Mouse (Mus musculus): Measurements from ENCODE around the gene Pknox2.

Gene Pknox2

DNA sequence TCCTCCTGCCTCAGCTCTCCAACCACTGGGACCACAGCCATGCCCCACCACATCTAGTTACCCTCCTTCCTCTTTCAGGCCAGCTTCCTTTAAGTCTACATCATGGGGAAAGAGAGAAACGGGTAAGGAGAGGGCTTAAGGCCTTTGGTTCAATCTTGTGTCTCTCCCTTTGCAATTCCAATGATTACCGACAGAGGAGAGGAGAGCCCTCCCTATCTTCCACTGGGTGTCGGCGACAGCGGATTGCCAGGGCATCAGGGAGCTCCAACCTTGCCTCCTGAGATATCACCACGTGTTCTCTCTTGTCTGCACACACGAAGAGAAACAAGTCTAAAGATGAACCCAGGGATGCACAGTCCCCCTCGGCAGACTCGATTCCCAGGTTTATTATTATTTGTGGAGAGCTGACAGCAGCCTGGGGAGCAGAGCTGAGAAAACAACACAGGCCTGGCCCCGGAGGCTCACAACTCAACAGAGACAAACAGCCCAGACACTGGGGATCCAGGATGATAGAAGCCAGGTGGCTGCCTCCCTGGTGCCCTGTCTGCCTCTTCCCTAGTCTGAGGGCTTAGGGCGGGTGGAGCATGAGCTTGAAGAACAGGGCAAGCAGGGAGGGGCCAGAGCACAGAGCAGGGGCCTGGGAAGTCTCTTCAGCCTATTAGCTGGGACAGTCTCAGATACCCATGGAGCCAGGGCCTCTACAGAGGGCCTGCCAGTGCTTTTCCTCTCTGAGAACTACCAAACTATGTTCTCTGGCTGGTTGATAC, 170.4 kb downstream of the Pknox2 start:
- no peak for DNase-seq (ENCODE audit: low spot score)

GRCm38 (mm10) chr9:36973486-36974227, 173.6 kb downstream of the Pknox2 start:
- DNase-seq (ENCODE audit: low spot score): no peak

- DNase-seq (ENCODE audit: low spot score): no peak
These were observed 175.1 kb downstream of the Pknox2 start for GRCm38 (mm10) chr9:36972089-36972488.

DNA sequence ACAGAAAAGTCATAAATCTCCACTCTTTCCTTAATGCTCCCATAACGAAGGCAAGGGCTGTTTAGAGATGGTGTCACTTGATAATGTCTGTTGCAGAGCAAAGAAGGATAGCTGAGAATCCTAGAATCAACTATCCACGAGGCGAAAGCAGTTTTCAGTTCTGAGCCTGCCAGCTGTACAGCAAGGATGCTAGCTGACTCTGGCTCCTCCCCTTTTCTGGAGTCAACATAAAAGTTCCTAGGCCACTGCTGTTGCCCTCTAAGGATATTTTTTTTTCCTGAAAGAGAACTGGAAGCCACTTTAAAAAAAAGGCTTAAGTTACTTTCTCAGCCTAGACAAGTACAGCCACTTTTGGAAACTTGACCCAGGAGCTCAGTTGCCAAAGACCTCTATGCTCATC, 176.1 kb downstream of the Pknox2 start:
- DNase-seq (ENCODE audit: low spot score): no peak

GRCm38 (mm10) chr9:36970651-36971050, 176.6 kb downstream of the Pknox2 start:
- DNase-seq (ENCODE audit: low spot score): peak; percentile 35

DNA sequence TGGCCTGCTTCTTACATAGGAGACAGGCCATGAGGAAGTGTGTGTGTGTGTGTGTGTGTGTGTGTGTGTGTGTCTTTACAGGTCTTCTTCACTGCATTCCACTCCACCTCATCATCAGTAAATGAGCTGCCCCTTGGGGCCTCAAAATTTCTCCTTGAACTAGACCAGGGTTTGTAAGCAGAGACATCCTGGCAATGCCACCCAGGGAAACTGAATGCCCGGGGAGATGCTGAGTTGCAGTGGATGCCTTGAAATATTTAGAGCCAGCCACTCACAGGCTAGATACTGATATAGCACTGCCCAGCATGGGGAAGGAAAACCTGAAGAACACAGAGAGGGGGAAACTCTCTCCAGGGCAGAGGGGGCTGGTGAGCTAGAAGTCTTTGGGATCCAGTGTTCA, 178.1 kb downstream of the Pknox2 start:
- no peak for DNase-seq (ENCODE audit: low spot score)

DNA sequence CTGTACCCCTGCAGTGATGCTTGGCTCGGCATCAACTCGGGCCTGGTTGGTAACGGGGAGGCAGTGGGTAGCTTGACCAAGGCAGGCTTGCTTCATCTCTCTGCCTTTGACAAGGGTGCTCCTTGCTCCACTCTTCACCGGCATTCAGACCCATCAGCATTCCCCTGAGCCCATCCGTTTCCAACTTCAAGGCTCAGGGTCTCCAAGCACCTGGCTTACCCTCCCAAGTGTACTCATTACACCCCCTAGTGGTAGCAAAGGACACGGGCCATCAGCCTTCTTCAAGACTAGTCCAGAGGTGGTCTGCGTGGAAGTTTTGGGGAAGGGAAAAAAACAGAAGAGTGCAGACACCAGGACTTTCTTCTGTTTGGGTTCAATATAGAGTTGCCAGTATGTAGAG, 178.5 kb downstream of the Pknox2 start:
- no peak for DNase-seq (ENCODE audit: low spot score)

GRCm38 (mm10) chr9:36968236-36968635, 179.0 kb downstream of the Pknox2 start:
- DNase-seq (ENCODE audit: low spot score): no peak

GRCm38 (mm10) chr9:36965720-36966119, 181.5 kb downstream of the Pknox2 start:
- DNase-seq (ENCODE audit: low spot score): no peak

GRCm38 (mm10) chr9:36964230-36964629, 183.0 kb downstream of the Pknox2 start:
- DNase-seq (ENCODE audit: low spot score): no peak

- no peak for DNase-seq (ENCODE audit: low spot score)
These were observed 183.7 kb downstream of the Pknox2 start for GRCm38 (mm10) chr9:36963512-36963911.

DNA sequence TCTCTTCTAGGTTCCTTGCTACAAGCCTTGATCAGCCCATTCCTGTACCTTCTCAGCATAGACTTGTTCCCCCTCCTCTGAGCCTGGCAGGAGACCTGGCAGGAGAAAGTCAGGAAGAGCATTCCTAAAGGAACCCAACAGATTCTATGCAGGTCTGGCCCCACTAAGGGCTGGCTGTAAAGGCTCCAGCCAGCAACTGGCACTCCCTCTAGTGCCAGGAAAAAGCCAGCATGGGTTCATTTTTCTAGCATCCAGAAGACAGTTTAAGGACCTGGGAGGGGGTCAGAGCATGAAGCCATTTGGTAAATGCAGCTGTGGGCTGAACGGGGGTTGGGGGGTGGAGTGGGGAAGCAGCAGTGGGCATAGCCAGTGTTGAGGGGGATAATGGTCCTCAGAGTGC, 185.3 kb downstream of the Pknox2 start:
- no peak for DNase-seq (ENCODE audit: low spot score)

- no peak for DNase-seq (ENCODE audit: low spot score)
These were observed 186.1 kb downstream of the Pknox2 start for GRCm38 (mm10) chr9:36961153-36961552.

- no peak for DNase-seq (ENCODE audit: low spot score)
These were observed 196.1 kb downstream of the Pknox2 start for GRCm38 (mm10) chr9:36951133-36951484.

GRCm38 (mm10) chr9:36950271-36951132, 196.7 kb downstream of the Pknox2 start:
- DNase-seq (ENCODE audit: low spot score): no peak

- no peak for DNase-seq (ENCODE audit: low spot score)
These were observed 199.0 kb downstream of the Pknox2 start for GRCm38 (mm10) chr9:36948181-36948580.

DNA sequence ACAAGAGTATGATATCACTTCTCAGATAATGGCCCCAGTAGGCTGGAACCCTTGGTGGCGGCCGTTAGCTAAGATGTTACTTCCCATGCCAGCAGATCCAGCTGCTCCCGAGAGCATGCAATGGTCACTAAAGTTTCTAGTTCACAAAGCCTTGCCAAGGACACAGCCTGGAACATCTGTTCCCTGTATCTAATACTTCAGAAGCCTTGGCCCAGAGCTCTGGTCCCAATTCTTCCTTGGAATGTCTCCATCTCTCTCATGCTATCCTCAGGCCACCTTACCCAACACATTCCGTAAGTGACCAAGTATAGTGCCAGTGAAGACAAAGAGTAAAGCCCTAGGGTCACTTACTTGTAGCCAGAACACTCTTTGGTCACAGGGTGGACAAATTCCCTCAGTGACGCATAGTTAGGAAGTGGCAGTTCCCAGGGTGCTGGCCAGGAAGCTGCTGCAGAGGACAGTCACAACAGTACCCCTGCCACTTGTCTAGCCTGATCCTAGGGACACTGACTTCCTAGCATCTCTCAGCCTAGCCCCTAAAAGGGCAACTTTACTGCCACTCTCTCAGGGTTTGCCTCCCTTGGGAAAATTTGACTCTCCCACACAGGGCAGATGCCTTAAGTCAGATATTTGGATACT, 200.0 kb downstream of the Pknox2 start:
- DNase-seq (ENCODE audit: low spot score): no peak

GRCm38 (mm10) chr9:36944843-36945242, 202.4 kb downstream of the Pknox2 start:
- DNase-seq (ENCODE audit: low spot score): no peak

DNA sequence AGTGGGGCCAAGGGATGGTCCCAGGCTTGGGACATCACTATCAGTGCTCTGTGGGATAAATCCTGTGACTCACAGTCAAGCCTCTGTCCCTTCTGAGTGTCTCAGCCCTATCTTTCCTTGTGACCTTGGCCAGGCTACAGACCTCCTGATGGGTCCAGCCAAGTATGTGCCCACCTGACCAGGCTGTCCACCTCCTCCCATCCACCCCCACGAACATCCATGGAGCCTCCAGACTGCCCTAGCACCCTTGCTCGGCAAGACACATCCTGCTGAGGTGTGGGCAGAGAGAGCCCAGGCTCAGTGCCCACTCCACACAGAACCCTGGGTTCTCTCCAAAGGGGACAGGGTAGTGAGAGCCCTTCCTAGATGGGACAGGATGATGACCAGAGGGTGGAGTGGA, 204.6 kb downstream of the Pknox2 start:
- DNase-seq (ENCODE audit: low spot score): no peak

GRCm38 (mm10) chr9:36942131-36942530, 205.1 kb downstream of the Pknox2 start:
- no peak for DNase-seq (ENCODE audit: low spot score)

- DNase-seq (ENCODE audit: low spot score): no peak
These were observed 205.6 kb downstream of the Pknox2 start for GRCm38 (mm10) chr9:36941565-36941964.

GRCm38 (mm10) chr9:36938601-36939078, 208.6 kb downstream of the Pknox2 start:
- no peak for DNase-seq (ENCODE audit: low spot score)
